Mouse (Mus musculus) bone marrow macrophage, adult 2 months (primary cell): ENCODE data around the gene Umod.

ENCODE experiments used
- CTCF ChIP-seq: IDR thresholded peaks from 2 replicates; pipeline ENCODE4 v1.5.1; 2012; ENCODE audit warnings: low read depth, mild to moderate bottlenecking, low read length, moderate library complexity
- POLR2A ChIP-seq: IDR thresholded peaks from 2 replicates; pipeline ENCODE4 v1.6.1; 2012; ENCODE audit warnings: mild to moderate bottlenecking, low read depth, low read length, borderline replicate concordance

GRCm38 (mm10) chr7:119418523-119418922 lies 60.6 kb downstream of the Umod start:
- TF ChIP-seq CTCF (no peak), POLR2A (no peak)
